Mouse (Mus musculus): ENCODE data around the gene St6galnac5.

St6galnac5 gene

GRCm38 (mm10) chr3:152913150-152913549 is 68.9 kb downstream of the St6galnac5 start:
- DNase-seq (ENCODE audit: low spot score), result no peak

GRCm38 (mm10) chr3:152912216-152913101 is 69.6 kb downstream of the St6galnac5 start:
- DNase-seq (ENCODE audit: low spot score), result no peak

- DNase-seq (ENCODE audit: low spot score), result no peak
Observed at GRCm38 (mm10) chr3:152911578-152911977, 70.5 kb downstream of the St6galnac5 start.

DNA sequence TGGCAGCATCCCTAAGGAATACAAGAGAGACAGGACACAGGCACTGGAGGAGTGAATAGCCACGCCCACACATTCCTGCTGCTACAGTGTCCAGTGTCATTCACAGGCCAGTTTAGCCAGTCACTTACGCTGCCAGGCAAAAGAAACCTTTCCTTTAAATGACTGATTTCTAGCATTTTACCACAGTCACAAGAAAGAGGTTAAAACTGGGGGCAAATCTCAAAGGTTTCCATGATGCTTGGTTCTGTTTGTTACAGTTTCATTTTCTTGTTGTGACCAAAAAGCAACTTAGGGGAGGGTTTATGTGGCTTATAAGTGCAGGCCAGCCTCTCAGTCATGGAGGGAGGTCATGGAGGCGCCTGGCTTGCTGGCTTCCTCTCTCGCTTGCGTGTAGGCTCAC is 74.4 kb downstream of the St6galnac5 start:
- DNase-seq (ENCODE audit: low spot score), result no peak

- no peak for DNase-seq (ENCODE audit: low spot score)
Observed at GRCm38 (mm10) chr3:152907087-152907486, 75.0 kb downstream of the St6galnac5 start.

DNA sequence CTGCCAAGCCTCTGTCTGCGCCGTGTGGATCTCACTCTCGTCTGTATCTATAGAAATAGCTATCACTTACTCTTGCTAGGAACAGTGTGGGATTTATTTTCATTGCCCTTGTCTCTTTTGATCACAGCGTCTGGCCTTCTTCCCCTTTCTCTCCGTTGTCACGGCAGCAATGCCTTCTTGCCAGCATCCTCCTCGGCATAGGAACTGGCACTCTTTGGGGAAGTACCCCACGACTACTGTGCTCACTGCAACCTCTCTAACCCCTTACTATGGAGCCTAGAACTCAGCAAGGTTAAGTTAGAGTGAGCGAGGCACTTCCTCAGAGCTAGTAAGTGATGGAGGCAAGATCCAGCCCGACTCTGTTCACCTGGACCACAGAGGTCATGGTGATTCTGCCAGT is 76.2 kb downstream of the St6galnac5 start:
- no peak for DNase-seq (ENCODE audit: low spot score)

DNA sequence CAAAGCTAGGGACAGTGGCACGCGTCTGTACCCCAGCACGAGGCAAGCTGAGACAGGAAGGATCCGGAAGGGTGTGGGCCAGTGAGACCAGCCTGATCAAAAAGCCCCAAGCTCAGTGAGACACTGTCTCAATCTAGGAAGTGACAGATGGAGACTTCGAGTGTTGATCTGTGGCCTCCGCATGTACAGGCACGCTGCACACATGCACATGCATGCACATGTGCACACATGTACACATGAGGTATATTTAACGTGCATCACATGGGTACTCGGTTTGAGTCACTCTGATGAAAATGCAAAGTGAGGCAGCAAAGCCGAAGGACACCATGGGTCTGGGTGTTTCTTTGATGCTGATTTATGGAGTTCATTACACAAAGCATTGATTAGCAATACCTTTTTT is 77.0 kb downstream of the St6galnac5 start:
- no peak for DNase-seq (ENCODE audit: low spot score)

- no peak for DNase-seq (ENCODE audit: low spot score)
Observed at GRCm38 (mm10) chr3:152898906-152899305, 83.1 kb downstream of the St6galnac5 start.

GRCm38 (mm10) chr3:152897196-152897595 is 84.8 kb downstream of the St6galnac5 start:
- no peak for DNase-seq (ENCODE audit: low spot score)

GRCm38 (mm10) chr3:152896111-152896510 is 85.9 kb downstream of the St6galnac5 start:
- DNase-seq (ENCODE audit: low spot score), result no peak

DNA sequence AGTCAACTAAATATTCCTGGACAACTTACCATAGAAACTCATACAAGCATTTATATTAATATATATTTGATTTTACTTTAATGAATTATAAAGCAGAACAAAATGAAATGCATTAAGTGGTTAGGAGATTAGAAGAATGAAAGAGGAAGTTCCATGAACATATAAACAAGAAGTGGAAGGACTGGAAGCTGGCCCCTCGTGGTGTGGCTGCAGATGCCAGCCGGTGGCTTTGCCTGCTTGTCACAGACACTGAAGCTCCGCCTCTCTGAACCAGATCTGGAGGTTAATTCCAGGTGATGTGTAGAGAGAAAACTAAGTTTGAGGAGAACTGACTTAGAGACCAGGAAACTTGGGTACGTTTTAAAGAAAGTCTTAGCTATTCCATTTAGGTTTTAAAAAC is 87.1 kb downstream of the St6galnac5 start:
- no peak for DNase-seq (ENCODE audit: low spot score)

DNA sequence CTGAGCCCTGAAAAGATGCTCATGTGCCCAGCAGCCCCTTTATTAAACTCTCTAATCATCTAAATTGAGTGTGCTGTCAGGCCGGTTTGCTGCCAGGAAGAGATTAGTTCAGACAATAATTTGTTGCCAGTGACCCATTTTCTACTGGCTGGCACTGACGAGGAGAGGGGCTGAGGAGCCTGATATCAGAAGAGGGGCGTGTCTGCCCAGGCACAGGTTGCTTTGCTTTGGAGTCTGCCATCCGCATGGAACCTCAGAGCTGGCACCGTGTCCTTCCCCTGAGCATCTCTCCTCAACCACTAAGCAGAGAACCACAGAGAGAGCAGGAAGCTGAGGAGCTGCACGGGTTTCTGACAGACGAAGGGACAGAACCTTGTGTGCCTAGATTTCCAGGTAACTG is 93.9 kb downstream of the St6galnac5 start:
- DNase-seq (ENCODE audit: low spot score), result no peak

- DNase-seq (ENCODE audit: low spot score), result no peak
Observed at GRCm38 (mm10) chr3:152886749-152887148, 95.3 kb downstream of the St6galnac5 start.

DNA sequence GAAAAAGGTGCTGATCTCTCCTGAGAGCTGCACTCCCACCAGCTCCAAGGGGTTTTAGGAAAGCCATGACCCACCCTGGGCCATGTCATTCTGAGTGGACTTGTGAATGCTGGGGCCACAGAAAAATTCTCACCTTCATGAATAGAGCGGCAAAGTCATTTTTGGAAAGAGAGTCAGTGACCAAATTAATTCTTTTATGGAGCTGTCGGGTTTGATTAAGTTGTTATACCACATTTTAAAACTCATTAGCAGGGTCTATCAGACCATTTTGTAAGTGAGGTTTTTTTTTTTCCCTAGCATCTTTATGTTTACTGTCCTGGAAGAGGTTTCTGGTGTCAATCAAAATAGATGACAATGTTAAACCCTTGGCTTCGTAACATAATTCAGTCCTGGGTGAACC is 98.5 kb downstream of the St6galnac5 start:
- DNase-seq (ENCODE audit: low spot score), result no peak

GRCm38 (mm10) chr3:152881706-152882105 is 100.3 kb downstream of the St6galnac5 start:
- no peak for DNase-seq (ENCODE audit: low spot score)

GRCm38 (mm10) chr3:152880121-152880835 is 101.8 kb downstream of the St6galnac5 start:
- DNase-seq (ENCODE audit: low spot score), result no peak

GRCm38 (mm10) chr3:152875723-152876290 is 106.2 kb downstream of the St6galnac5 start:
- DNase-seq (ENCODE audit: low spot score), result no peak

DNA sequence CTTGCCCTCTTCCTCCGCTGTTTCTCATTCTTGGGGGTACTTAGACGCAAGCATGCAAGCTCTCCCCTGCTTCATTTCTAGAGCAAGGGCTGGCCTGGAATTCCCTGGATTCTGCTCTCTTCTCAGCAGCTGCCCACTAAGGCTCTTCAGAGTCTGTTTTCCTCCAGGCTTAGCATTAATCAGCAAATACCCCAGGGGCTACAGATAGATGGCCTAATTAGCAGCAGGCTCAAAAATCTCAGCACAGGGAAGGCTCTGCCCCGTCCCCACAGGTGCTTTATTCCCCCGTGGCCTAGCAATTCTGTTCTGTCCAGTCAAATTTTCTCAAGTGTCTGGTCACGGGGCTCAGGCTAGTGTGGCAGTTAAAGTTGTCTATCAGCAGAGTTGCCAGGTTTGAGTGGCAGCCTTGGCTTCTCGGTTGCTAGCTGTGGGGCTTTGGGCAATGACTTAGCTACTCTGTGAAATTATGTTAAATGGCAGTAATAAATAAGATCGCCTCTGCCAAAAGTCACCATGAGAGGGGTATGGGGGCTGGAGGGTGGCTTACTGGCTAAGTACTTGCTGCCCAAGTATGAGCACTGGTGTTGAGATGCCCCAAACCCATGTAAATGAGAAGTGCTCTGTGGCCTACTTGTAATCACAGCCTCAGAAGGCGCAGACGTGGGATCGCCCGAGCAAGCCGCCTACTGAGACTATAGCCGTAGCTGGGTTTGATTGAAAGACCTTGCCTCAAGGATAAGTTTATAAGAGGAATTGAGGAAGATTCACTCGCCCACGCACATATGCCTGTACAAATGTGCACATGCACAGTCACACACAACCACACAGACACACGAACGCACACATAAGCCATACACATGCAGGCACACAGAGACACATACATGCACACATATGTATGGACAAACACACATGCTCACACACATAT is 107.4 kb downstream of the St6galnac5 start:
- no peak for DNase-seq (ENCODE audit: low spot score)

- no peak for DNase-seq (ENCODE audit: low spot score)
Observed at GRCm38 (mm10) chr3:152872596-152872995, 109.5 kb downstream of the St6galnac5 start.

DNA sequence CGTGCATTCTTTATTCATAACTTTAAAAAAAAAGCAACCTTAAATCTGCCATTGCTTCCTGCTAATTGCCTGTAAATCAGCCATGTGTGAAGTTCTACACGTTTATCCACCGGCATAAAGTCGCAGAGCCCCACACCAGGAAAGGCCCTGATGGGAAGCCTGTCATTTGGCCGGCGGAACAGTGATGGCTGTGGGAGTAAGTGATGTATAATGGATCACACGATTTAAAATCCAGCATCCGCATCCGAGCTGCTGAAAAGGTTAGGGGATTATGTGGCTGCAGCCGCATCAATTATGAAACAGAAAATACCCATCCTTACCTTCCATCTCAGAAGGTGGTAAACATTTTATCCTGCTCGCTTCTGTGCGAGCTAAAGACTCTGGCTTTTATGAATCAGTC is 110.0 kb downstream of the St6galnac5 start:
- DNase-seq (ENCODE audit: low spot score), result no peak

GRCm38 (mm10) chr3:152867654-152868525 is 114.2 kb downstream of the St6galnac5 start:
- no peak for DNase-seq (ENCODE audit: low spot score)
